Mouse (Mus musculus): ENCODE measurements at regions not wholly inside any gene's neighbourhood (a gene's known extent, or its start where the extent isn't known, plus 50 kb on each side); places are given as distances from the start of the nearest gene placed in this dataset.
"Not testable (repeated sequence)": the region's sequence is repeated elsewhere in the genome, so short reads cannot be mapped to it uniquely, and the experiment has no call there.

GRCm38 (mm10) chr4:67141896-67142295, 314.5 kb downstream of the Tlr4 start:
- 92% methylated on average over 2 of the region's 2 CpGs for WGBS
- no peak for TF ChIP-seq CTCF (IDR thresholded peaks at IDR 0.05; ENCODE audit: insufficient read depth, low read length)
- no peak for TF ChIP-seq POLR2A (IDR thresholded peaks at IDR 0.05; ENCODE audit: borderline replicate concordance, extremely low read depth, low read depth, low read length)
- Histone ChIP-seq H3K4me3 (replicated peaks; ENCODE audit: extremely low read depth, low read depth, low read length) (no peak overlapping the region), H3K4me1 (ENCODE audit: control insufficient read depth, insufficient read depth, low read length) (no peaks in the 10 kb centered on the region)
- no peak for DNase-seq

GRCm38 (mm10) chr4:67148521-67148920, 321.1 kb downstream of the Tlr4 start:
- TF ChIP-seq POLR2A (IDR thresholded peaks at IDR 0.05; ENCODE audit: borderline replicate concordance, extremely low read depth, low read depth, low read length) = no peak
- no peak for TF ChIP-seq CTCF (IDR thresholded peaks at IDR 0.05; ENCODE audit: insufficient read depth, low read length)
- 63% methylated on average over 2 of the region's 2 CpGs for WGBS

DNA sequence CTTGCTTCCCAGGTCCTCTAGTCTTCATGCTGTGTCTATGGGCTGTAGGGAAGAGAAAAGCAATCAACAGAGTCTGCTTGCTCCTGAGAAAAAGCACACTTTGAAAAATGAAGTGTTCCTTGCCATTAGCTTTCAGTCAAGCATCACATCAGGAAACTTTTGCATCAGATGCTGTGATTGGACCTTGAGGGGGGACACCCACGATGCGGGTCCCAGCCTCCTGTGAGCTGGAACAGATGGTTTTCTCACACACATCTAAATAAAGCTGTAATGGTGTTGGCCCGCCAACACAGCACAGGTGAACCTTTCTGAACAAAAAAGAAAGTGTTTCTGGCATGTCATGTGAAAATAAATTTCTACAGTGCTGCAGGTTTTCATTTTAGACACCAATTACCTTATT, 335.3 kb downstream of the Tlr4 start:
- no peak for DNase-seq
- WGBS = 69% methylated on average over 3 of the region's 3 CpGs
- no peaks in the 10 kb centered on the region for H3K4me1 ChIP-seq (ENCODE audit: control insufficient read depth, insufficient read depth, low read length)
- H3K4me3 ChIP-seq (replicated peaks; ENCODE audit: extremely low read depth, low read depth, low read length) = no peak overlapping the region
- no peak for TF ChIP-seq CTCF (IDR thresholded peaks at IDR 0.05; ENCODE audit: insufficient read depth, low read length)
- TF ChIP-seq POLR2A (IDR thresholded peaks at IDR 0.05; ENCODE audit: borderline replicate concordance, extremely low read depth, low read depth, low read length) = no peak

More at GRCm38 (mm10) chr4:67148521-67148920, 321.1 kb downstream of the Tlr4 start:
- Histone ChIP-seq H3K4me1 (ENCODE audit: control insufficient read depth, insufficient read depth, low read length) (no peaks in the 10 kb centered on the region), H3K4me3 (replicated peaks; ENCODE audit: extremely low read depth, low read depth, low read length) (no peak overlapping the region)
- DNase-seq = no peak

GRCm38 (mm10) chr4:67167720-67168119, 340.3 kb downstream of the Tlr4 start:
- Histone ChIP-seq H3K4me1 (ENCODE audit: control insufficient read depth, insufficient read depth, low read length) (no peaks in the 10 kb centered on the region), H3K4me3 (replicated peaks; ENCODE audit: extremely low read depth, low read depth, low read length) (no peak overlapping the region)
- TF ChIP-seq CTCF (IDR thresholded peaks at IDR 0.05; ENCODE audit: insufficient read depth, low read length) (no peak), POLR2A (IDR thresholded peaks at IDR 0.05; ENCODE audit: borderline replicate concordance, extremely low read depth, low read depth, low read length) (no peak)
- DNase-seq = no peak
- WGBS = 26% methylated on average over 5 of the region's 5 CpGs

- no peaks in the 10 kb centered on the region for H3K4me1 ChIP-seq (ENCODE audit: control insufficient read depth, insufficient read depth, low read length)
- WGBS = 35% methylated on average over 2 of the region's 2 CpGs
- TF ChIP-seq POLR2A (IDR thresholded peaks at IDR 0.05; ENCODE audit: borderline replicate concordance, extremely low read depth, low read depth, low read length) = no peak
- TF ChIP-seq CTCF (IDR thresholded peaks at IDR 0.05; ENCODE audit: insufficient read depth, low read length) = no peak
- DNase-seq = no peak
- H3K4me3 ChIP-seq (replicated peaks; ENCODE audit: extremely low read depth, low read depth, low read length) = no peak overlapping the region
These were observed 360.5 kb downstream of the Tlr4 start for GRCm38 (mm10) chr4:67187725-67188510.

GRCm38 (mm10) chr4:67190536-67190935, 363.2 kb downstream of the Tlr4 start:
- no peak for TF ChIP-seq CTCF (IDR thresholded peaks at IDR 0.05; ENCODE audit: insufficient read depth, low read length)
- no peak for TF ChIP-seq POLR2A (IDR thresholded peaks at IDR 0.05; ENCODE audit: borderline replicate concordance, extremely low read depth, low read depth, low read length)

GRCm38 (mm10) chr4:67194425-67194824, 367.0 kb downstream of the Tlr4 start:
- no peak for DNase-seq
- TF ChIP-seq POLR2A (IDR thresholded peaks at IDR 0.05; ENCODE audit: borderline replicate concordance, extremely low read depth, low read depth, low read length) = no peak
- no peak for TF ChIP-seq CTCF (IDR thresholded peaks at IDR 0.05; ENCODE audit: insufficient read depth, low read length)
- Histone ChIP-seq H3K4me1 (ENCODE audit: control insufficient read depth, insufficient read depth, low read length) (no peaks in the 10 kb centered on the region), H3K4me3 (replicated peaks; ENCODE audit: extremely low read depth, low read depth, low read length) (no peak overlapping the region)
- WGBS = 71% methylated on average over 4 of the region's 4 CpGs

More at GRCm38 (mm10) chr4:67190536-67190935, 363.2 kb downstream of the Tlr4 start:
- DNase-seq = no peak
- Histone ChIP-seq H3K4me3 (replicated peaks; ENCODE audit: extremely low read depth, low read depth, low read length) (no peak overlapping the region), H3K4me1 (ENCODE audit: control insufficient read depth, insufficient read depth, low read length) (no peaks in the 10 kb centered on the region)

DNA sequence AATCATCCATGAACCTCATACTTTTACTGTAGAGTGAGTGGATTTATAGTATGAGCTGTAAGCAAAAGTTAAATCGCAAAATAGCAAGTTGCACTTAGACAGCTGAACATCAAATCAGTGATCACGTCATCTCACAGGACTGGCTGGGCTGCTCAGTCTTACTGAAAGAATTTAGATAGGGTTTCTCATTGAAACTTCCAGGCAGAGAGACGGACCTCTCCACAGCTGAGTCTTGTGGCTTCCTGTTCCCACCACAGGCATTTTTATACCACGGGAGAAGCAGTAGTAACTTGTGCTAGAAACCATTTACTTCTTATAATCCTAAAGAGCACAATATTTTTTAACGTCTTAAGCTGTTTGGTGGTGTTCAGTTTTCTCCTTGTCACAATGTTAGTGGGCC, 369.5 kb downstream of the Tlr4 start:
- no peak for DNase-seq
- no peak for TF ChIP-seq POLR2A (IDR thresholded peaks at IDR 0.05; ENCODE audit: borderline replicate concordance, extremely low read depth, low read depth, low read length)
- TF ChIP-seq CTCF (IDR thresholded peaks at IDR 0.05; ENCODE audit: insufficient read depth, low read length) = no peak
- Histone ChIP-seq H3K4me1 (ENCODE audit: control insufficient read depth, insufficient read depth, low read length) (no peaks in the 10 kb centered on the region), H3K4me3 (replicated peaks; ENCODE audit: extremely low read depth, low read depth, low read length) (no peak overlapping the region)
- 69% methylated on average over 5 of the region's 5 CpGs for WGBS

- DNase-seq = peak; percentile 8
- not testable (repeated sequence) for H3K4me3 ChIP-seq (replicated peaks; ENCODE audit: extremely low read depth, low read depth, low read length); H3K4me1 ChIP-seq (ENCODE audit: control insufficient read depth, insufficient read depth, low read length)
These were observed 381.0 kb downstream of the Tlr4 start for GRCm38 (mm10) chr4:67208406-67208805.

DNA sequence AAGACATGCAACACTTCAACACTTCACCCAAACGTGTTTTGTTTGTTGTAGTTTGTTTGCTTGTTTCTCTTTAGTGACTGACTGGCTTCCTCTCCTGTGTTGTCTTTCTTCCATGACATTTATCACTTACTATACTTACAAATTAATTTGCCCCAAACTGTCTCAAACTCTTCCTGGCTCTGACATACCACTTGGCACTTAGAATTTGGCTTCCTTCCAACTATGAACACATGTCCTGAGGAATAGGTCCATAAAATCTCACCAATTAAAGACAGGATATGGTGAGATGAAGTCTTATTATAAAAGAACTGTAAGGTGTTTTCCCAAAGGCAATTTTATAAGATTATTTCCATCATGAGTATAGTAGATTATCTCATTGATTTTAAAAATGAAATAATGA, 386.0 kb downstream of the Tlr4 start:
- Histone ChIP-seq H3K4me3 (replicated peaks; ENCODE audit: extremely low read depth, low read depth, low read length) (no peak overlapping the region), H3K4me1 (ENCODE audit: control insufficient read depth, insufficient read depth, low read length) (no peaks in the 10 kb centered on the region)
- DNase-seq = no peak
- WGBS = 17% methylated on average over 1 of the region's 1 CpGs
- TF ChIP-seq POLR2A (IDR thresholded peaks at IDR 0.05; ENCODE audit: borderline replicate concordance, extremely low read depth, low read depth, low read length) (no peak), CTCF (IDR thresholded peaks at IDR 0.05; ENCODE audit: insufficient read depth, low read length) (no peak)

Measured in lung, adult 2 months (tissue).